Mouse (Mus musculus) left cerebral cortex, postnatal 10 days (tissue): ENCODE measurements at regions not wholly inside any gene's neighbourhood (a gene's known extent, or its start where the extent isn't known, plus 50 kb on each side); places are given as distances from the start of the nearest gene placed in this dataset.
A peak's percentile ranks its signal among the peaks of the same experiment; 100 is the strongest.

Source experiments
- DNase-seq, 2 experiments: peaks; one replicate each; pipeline ENCODE4 v3.0.0; 2021 to 2022; ENCODE audit warnings: low spot score in 2 of 2, mixed read lengths in 1 of 2; ENCODE audit errors: extremely low spot score in 1 of 2
- intact Hi-C: fragments of 180-260 bp; cut with DNase I; formaldehyde crosslinking; loops from one replicate; pipeline ENCODE4 v1.15.1; 2025

DNA sequence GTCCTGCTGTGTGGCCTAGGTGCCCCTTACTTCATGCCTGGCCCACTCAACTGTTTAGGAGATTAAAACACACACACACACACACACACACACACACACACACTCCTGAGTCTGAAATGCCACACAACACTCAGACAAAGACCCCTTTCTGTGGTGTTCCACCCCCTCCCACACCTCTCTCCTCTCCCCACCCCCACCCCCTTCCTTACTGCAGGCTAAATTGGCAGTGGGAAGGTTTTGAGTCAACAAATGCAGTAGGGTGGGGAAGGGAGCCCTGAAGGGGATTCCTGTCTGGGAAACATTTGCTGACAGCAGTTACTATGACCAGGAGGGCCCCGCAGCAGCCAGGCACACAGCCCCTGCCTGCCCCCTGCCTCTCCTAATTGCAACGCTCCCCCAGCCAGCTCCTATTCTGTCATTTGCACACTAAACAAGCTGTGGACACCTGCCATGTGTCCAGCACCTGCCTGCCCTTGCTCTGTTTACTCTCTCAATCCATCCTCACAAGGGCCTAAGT is 69.5 kb downstream of the Ephb3 start:
- intact Hi-C loops: no loop called here
- no peak for DNase-seq

DNA sequence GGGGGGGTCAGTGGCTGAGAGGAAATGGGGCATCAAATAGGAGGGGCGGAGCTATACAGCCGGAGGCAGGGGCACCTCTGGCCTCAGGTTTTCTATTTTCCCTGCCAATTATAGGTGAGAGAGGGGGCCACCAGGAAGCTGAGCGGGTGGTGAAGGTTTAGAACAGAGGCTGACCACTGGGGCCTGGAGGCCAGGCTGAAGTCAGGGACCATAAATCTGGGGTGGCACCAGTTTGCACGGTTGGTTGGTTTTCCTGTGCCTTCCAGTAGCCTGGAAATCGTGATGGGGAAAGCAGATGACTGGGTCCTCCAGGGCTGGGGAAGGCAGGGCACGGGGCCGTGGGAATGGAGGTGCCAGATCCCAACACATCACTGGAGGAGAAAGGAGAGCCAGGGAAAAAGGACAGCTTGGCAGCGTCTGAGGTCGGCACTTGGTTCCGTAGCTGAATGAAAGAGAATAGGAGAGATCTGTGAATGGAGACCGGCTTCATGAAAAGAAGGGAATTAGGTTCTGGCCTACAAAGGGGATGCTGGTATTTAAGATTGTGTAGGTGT is 73.3 kb downstream of the Ephb3 start:
- intact Hi-C loops: no loop called here
- peak in 1 of 2 experiments; percentile 15 for DNase-seq

DNA sequence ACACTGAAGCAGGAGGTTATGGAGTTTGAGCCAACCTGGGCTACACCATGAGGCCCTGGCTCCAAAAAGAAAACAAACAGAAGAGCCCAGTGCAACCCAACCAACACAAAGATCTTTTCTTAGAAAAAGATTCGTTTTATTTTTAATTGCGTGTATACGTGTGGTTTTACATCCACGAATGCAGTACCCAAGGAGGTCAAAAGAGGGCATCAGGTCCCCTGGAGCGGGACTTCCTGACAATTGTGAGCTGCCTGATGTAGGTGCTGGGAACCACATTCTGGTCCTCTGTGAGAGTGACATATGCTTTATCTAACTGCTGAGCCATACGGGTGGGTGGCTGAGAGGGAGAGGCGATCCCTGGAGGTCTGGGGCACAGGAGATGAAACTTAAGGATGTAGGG is 73.8 kb downstream of the Ephb3 start:
- DNase-seq: no peak
- intact Hi-C loops: no loop called here

DNA sequence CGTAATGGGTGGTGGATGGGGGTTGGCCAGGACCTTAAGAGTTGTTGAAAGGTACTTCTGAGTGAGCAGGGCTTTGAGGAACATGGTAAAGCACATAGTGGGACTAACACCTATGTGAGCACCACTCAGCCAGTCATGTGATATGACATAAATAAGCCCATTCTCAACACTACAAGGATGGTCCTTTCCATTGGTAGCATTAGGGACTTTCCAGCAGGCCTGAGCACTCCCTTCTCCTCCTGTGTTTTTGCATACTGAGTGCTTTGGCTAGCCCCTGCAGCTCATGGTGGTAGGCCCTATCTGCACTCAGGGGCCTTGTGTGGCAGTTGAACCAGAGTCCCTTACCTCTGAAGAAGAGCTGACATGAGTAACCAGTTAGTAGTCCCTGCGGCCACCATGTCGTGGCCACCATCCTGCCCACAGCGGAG is 75.7 kb downstream of the Ephb3 start:
- no peak for DNase-seq
- intact Hi-C loops: no loop called here

DNA sequence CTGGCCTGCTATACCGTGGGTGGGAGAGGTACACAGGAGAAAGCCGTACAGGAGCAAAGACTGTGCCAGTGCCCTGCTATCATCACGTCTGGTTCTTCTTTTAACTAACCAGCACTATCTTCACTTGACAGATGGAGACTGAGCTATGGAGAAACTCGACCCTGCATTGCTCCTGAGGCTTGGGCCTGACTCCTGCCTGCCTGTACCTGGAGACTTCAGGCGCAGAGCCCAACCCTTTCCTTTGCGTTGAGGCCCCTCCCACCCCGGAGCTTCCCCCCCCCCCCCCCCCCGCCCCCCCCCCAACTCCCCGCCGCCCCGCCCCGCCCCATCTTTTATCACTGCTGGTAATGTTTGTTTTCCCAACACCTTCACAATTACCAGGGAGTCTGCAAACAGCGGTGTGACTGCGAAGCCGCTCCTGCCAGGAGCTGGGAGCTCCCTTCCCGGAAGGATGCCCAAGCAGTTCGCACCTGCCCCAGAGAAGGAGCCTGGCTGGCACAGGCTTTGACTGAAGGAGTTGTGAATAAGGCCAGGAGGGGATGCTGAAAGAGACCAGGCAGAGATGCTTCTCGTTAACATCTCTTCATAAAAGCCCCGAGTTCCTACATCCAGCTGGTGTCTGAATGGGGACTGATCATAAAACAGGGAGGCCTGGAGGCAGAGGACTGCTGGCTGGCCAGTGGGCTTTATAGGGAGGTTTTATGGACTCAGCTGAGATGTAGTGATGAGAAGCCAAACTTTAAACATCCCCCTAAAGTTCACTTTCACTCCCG is 77.6 kb downstream of the Ephb3 start:
- DNase-seq: no peak
- intact Hi-C loops: no loop called here

DNA sequence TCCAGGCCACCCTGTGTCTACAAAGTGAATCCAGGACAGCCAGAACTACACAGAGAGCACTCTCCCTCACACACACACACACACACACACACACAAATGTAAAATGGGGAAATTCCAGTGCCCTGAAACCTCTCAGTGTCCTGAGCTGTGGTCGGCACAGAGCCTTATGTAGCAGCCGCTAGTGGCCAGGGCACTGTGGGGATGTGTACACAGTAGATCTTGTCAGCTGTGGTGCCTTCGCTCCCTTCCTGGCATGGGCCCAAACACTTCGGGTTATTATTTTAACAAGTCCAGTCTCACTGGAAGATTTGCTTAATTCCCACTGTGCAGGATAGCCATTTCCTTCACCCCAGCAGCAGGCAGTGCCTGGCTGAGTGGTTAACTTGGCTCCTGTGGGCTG is 81.5 kb downstream of the Ephb3 start:
- peak in 1 of 2 experiments; percentile 63 for DNase-seq
- intact Hi-C loops: no loop called here

DNA sequence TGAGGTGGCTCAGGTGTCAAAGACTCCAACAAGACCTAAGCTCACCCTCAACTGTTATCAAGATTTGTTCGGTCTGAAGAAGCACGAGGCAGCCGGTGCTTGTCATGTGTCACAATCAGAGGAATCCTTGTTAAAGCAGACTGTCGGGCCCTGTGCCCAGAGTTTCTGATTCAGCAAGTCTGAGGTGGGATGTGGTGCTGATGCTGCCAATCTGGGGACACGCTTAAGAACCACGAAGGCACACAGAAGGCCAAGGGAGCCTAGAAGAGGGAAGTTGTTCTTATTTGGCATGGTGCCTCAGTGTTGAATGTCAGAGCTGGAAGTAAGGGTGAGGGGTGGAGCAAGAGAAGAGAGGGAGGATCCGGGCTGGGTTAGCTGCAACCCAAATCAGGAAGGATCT is 85.0 kb downstream of the Ephb3 start:
- peak; percentile 53 to 67 for DNase-seq
- intact Hi-C loops: no loop called here

DNA sequence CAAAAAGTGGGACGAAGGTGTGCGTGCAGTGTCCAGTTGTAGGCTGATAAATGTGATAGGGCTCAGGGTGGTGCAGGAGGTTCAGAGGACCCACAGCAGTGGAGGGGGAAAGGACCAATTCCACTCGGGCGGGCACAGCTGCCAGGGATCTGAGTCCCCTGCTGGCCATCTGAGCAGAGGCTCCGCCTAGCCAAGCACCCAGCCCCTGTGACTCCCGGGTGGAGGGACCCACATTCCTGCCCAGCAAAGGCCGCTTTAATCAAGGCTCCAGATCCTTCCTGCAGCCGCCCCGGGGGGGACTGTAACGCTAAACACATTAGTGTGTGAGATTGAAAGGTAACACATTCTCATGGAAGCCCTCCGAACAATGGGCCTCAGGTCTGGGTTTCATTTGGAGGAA is 88.5 kb downstream of the Ephb3 start:
- intact Hi-C loops: no loop called here

DNA sequence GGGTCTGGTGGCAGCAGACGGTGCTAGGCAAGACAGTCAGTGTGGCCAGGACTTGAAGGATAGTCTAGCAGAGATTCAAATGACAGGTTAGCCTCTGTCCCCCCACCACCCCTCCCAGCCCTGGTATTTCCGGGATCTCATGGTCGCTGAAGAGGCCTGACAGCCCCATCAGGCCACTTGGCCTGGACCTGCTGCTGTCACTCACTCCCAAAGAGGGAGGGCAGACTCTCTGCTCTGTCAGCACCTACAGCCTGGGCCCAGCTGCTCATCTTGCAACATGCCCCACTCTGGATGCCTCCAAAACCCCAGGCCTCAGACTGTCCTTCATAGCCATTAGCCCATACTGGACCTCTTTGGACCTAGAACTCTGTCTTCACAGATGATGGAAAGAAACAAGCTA is 89.0 kb downstream of the Ephb3 start:
- DNase-seq: no peak
- intact Hi-C loops: no loop called here

More for the DNA sequence above, 88.5 kb downstream of the Ephb3 start:
- no peak for DNase-seq

DNA sequence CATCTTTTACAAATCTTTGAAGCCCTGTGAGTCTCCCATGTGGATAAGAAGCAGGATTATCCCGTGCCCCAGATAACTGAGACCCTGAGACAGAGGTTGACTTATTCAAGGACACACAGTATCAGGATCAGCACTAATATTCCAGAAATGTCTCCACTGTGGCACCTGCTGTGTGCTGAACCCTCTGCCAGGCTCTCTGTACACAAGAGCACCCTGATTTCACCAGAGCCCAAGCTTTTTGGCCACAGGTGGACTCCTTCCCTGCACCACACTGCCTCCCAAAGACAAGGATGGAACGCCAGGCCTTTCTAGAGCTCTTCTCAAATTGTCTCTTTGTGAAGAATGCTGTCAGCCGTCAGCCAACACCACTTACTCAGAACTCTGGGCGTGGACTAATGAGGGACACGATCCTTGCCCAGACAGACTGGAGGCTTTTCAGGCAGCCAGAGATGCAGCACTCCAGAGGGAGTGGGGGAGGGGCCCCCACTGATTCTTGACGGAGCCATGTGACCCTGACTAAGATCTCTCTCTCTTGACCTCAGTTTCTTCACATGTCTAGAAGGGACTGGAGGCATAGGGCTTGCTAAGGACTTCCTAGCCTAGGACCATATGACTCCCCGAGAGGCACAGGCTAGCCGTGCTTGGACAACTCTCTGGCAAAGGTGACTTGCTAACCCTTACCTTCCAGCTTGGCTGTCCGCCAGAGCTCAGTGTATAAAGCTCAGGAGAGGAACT is 90.3 kb downstream of the Ephb3 start:
- intact Hi-C loops: no loop called here
- DNase-seq: peak in 1 of 2 experiments; percentile 52

DNA sequence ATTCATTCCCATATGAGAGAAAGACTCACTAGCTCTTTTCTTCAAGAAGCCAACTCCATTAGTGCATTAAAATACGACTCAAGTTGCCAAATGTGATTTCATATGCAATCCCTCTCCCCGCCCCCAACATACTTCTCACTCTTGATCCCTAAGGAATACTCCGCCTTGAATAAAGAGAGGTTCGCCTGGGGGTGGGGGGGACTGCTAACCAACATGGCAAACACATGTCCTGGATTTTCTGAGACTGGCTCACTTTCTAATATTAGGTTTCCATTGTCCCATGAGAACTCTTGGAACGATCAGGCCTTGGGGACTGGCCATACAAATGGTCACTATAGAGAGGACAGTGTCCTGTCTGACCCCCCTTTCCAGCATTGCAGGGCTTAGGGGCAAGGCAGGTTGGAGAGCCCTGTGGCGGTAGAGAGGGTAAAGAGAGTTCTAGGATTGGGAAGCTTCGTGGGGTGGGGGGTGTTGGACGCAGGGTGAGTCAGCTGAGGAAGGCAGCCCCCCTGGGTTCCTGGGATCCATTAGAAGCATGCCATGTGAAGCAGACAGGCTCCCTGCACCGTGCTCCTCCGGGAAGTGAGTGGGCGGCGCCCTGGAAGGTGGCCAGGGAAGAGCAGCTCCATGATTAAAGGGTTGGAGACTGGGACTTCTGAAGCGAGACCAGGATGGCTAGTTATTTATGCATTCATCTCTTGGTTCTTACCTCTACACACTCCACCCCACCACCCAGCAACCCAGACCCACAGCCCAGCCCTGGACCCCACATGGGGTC is 91.6 kb downstream of the Ephb3 start:
- DNase-seq: peak in 1 of 2 experiments; percentile 60
- intact Hi-C loops: no loop called here

DNA sequence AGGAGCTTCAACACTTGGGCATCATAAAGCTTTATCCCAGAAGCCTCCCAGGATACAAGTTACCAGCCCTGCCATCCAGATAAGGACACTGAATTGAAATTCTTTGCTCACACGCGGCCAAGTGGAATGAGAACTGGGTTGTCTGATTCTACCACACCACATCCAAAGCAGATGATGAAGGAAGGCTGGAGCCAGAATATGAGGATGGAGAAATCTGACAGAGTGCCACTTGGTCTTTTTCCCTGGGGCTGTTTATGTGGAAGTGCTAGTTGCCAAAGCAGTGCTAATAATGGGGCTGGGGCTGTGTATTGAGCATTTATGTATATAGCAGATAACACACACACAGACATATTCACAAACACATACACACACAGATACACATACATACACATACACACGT is 92.2 kb downstream of the Ephb3 start:
- no peak for DNase-seq
- intact Hi-C loops: no loop called here

DNA sequence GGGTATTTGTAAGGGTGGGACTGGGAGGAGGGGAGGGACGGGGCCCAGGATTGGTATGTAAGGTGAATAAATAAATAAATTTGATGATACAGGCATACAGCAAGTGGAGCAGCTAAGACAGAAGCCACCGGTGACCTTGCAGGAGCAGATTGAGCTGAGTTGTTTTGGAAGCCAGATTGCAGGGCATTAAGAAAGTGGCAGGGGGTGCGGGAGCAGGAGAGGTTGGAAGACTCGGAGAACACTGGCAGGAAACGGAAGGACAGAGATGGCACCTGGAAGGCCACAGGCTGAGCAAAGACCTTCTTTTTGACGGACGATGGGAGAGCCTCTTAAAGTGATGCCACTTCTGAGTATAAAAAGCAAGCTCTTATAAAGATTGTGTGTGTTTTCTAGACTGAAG is 94.3 kb downstream of the Ephb3 start:
- no peak for DNase-seq
- intact Hi-C loops: no loop called here

DNA sequence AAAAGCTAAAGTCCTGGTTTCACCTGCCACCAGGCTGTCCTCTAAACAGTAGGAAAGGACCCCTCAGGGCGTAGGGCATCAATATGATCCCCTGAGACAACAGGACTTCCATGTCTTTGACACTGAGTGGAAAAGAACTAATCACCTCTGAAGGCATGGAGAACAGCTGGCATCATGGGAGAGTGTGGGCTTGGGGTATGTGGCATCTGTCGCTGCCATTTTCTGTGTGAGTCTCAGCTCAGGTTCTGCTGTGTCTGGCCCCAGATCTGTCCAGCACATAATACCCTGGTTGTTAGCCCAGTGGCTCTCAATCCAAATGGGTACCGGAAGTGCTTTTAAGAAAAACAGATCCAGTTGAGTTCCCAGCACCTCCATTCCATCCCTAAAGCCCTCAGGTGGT is 101.3 kb downstream of the Ephb3 start:
- intact Hi-C loops: no loop called here
- DNase-seq: no peak

DNA sequence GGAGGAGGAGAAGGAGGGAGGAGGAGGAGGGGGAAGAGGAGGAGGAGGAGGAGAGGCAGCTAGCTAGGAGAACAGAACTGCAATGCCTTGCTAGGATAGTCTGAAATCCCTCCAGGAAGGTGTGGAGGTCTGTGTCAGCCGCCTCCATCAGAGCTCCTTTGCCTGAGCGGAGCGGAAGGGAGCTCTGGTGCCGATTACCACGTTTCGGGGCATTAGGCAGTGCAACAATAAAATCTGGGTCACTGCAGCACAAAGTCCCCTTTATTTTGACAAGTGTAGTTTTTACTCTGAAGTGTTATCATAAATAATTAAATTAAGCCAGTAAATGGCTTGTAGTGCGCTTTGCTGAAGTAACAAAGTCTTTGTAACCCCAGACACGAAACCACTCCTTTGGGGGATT is 104.0 kb downstream of the Ephb3 start:
- intact Hi-C loops: no loop called here

DNA sequence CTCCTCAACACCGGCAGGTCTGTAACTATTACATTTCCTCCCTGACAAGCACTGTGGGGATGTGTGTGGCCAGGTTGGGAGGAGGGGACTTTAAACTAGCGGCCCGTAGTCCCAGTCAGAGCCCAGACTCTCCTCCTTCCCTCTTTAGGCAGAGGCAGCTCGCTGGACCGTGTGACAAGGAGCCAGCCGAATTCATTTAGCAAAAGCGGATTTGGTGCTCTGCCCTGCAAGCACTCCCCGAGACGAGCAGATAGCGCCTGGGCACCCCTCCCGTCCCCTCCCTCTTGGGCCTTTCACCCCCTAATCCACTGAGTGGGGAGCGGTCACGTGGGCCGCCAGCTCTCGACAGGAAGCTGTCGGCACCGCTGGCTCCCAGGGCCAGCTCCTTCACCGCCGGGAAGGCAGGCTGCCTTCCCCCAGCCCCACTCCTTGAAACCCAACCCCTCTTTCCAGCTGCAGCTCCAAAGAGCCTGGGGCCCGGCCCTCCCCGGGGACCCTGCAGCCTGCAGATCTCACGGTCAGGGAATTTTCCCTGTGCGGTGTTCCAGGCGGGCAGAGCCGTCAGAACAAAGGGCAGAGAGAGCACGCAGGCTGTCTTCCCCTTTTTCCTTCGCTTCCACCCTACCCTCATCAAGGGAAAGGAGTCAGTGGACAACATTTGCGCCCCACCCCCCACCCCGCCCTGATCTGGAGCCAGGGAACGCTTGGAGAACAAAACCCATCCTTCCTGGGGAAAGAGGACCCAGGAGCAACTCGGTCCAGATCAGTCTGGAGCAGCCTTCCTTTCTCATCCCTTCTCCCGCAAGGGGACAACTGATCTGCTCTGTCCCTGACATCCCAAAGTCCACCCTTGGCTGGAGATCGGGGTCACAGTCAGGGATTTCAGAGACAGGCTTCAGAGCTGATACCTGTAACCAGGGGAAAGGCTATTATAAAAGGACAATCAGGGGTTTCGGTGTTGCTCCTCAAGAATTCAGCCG is 106.4 kb downstream of the Ephb3 start:
- DNase-seq: peak; percentile 48 to 82
- intact Hi-C loops: loop anchor here (10.0 kb wide), 1 partner anchor 66 kb away; no protein-coding TSS in a partner anchor

More for the DNA sequence above, 104.0 kb downstream of the Ephb3 start:
- DNase-seq: no peak

DNA sequence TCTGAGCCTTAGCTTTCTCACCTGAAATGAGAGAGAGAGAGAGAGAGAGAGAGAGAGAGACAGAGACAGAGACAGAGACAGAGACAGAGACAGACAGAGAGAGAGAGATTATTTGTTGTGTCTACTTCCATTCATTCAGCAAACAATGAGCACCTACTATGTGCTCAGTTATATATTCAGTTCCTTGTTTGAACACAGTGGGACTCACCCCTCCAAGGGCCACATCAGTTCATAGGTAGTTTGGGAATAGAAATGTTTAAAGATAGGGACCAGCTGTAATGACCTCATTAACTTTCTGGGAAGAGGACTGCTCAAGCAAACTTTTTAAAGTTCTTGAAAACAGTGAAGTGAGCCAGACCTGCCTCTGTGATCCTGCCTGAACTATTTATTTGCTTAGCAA is 107.2 kb downstream of the Ephb3 start:
- intact Hi-C loops: loop anchor here (10.0 kb wide), 1 partner anchor 67 kb away; no protein-coding TSS in a partner anchor

DNA sequence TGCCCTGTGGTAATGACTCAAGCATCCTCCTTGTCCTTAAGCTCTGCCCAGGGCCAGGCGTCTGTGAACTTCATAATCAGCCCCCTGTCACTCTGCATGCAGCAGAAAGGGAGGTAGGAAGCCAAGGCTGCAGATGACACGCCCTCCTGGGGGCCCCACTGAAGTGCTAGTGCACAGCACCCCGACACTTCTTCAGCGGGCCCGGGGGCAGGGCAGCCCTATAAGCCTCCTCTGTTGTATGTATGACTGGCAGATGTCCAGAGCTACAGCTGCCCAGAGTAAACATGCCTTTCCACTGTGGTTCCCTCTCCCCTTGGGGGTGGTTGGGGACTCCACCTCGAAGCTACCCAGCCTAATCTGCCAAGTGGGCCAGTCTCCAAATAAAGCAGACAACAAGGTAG is 107.2 kb upstream of the Vps8 start:
- no peak for DNase-seq
- intact Hi-C loops: loop anchor here (10.0 kb wide), 1 partner anchor 71 kb away; no protein-coding TSS in a partner anchor

More for the DNA sequence above, 107.2 kb downstream of the Ephb3 start:
- no peak for DNase-seq
